Mouse (Mus musculus): ENCODE measurements around the gene Gna13. TPM values are rescaled to one million over a fixed set of nuclear protein-coding genes. Genes with fewer than 3 reads are reported as not detected.
"Not testable (repeated sequence)": the region's sequence is repeated elsewhere in the genome, so short reads cannot be mapped to it uniquely, and the experiment has no call there.

The Gna13 gene
- total and polyA plus RNA-seq, 3 experiments: 51.0 to 102 (median 56.6) TPM

DNA sequence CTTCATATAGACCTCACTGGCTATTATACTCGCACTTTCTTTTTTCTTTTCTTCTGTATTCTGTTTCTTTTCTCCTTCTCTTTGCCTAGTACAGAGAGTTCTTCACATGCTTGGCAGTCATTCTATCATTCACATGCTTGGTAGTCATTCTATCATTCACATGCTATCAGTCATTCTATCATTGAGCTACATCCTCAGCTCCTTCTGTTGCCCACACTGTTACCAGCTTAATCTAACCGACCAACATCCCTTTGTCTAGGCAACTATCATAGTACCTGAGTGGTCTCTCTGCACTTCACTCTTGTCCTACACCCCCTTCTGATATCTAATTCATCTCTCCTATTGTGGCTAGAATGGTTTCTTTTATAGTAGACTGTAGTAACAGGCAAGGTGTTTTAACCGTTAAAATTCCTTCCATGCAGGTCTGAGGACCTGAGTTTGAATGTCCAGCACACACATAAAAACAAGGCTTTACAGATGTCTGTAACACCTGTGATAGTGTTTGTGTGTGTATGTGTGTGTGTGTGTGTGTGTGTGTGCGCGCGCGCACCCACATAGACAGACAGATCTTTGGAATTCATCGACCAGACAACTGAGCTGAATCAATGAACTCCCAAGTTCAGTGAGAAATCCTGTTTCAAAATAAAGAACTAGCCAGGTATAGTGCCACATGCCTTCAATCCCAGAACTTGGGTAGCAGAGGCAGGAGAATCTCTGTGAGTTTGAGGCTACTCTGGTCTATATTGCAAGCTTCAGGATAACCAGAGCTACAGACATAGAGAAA, 23.3 kb upstream of the Gna13 start (continued):
- TF ChIP-seq RAD21 (IDR thresholded peaks at IDR 0.05; ENCODE audit: low read depth, low read length) (no peak), CHD1 (IDR thresholded peaks at IDR 0.05; ENCODE audit: low read depth, low read length) (no peak), MAX (IDR thresholded peaks at IDR 0.05; ENCODE audit: low read length) (peak; percentile 36; the same call in 1 of the 2 replicates), ZKSCAN1 (IDR thresholded peaks at IDR 0.05; ENCODE audit: low read depth, low read length) (no peak), POLR2AphosphoS5 (IDR thresholded peaks at IDR 0.05; ENCODE audit: borderline replicate concordance, low read depth, low read length) (no peak), E2F4 (IDR thresholded peaks at IDR 0.05; ENCODE audit: borderline replicate concordance, low read depth, low read length) (no peak), NELFE (IDR thresholded peaks at IDR 0.05; ENCODE audit: low read depth, low read length) (no peak), TBP (IDR thresholded peaks at IDR 0.05; ENCODE audit: low read depth, low read length) (no peak), CHD2 (IDR thresholded peaks at IDR 0.05; ENCODE audit: low read length) (no peak), POLR2AphosphoS2 (IDR thresholded peaks at IDR 0.05; ENCODE audit: low read length) (no peak), UBTF (IDR thresholded peaks at IDR 0.05; ENCODE audit: borderline replicate concordance, insufficient read depth, low read depth, low read length) (no peak), HCFC1 (IDR thresholded peaks at IDR 0.05; ENCODE audit: low read depth, low read length) (no peak), NRF1 (IDR thresholded peaks at IDR 0.05; ENCODE audit: insufficient read depth, low read depth, low read length, poor library complexity, severe bottlenecking) (no peak), BHLHE40 (IDR thresholded peaks at IDR 0.05; ENCODE audit: borderline replicate concordance, low read depth, low read length) (peak; percentile 73), EP300 (IDR thresholded peaks at IDR 0.05; ENCODE audit: low read depth in 1 of 2, low read length in 2 of 2) (peak; percentile 63 to 67; a peak in 3 of 4 replicates), MXI1 (IDR thresholded peaks at IDR 0.05; ENCODE audit: low read depth, low read length) (peak; percentile 67; the same call in 1 of the 2 replicates)

DNA sequence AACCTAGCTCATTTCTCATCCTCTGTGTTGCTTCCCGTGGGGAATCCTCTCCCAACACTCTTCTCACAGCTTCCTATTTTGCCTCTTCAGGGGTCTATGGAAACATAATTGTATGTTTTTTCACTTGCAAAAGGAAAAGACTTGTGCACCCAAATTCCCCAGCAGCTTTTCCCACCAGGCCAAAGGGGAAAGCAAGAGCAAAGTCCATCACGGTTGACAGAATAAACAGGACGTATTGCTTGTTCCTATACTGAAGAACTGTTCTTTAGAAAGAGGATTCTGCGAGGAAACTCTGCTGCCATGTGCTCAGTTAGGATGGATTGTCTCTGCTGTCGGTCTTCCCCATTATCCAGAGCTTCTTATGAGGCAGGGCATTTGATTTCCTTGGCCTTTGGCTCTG, 22.1 kb upstream of the Gna13 start:
- H3K36me3 ChIP-seq (ENCODE audit: control insufficient read depth in 1 of 2, insufficient read depth in 2 of 2, low read length in 2 of 2): peaks cover 0 to 11% of the 10 kb centered on the region in 2 experiments; a peak in 2 of 4 replicates
- H3K4me1 ChIP-seq (ENCODE audit: control insufficient read depth in 1 of 2, insufficient read depth in 2 of 2, low read length in 2 of 2): peaks cover 5 to 27% of the 10 kb centered on the region in 2 experiments
- no peak for DNase-seq (ENCODE audit: low read depth, low spot score)
- H3K9me3 ChIP-seq (replicated peaks; ENCODE audit: insufficient read depth, low read length): no peaks in the 10 kb centered on the region
- no peaks in the 10 kb centered on the region for H3K79me2 ChIP-seq (ENCODE audit: control insufficient read depth, insufficient read depth, low read length, poor library complexity)
- TF ChIP-seq POLR2AphosphoS2 (IDR thresholded peaks at IDR 0.05; ENCODE audit: low read length) (no peak), UBTF (IDR thresholded peaks at IDR 0.05; ENCODE audit: borderline replicate concordance, insufficient read depth, low read depth, low read length) (no peak), ZKSCAN1 (IDR thresholded peaks at IDR 0.05; ENCODE audit: low read depth, low read length) (no peak), HCFC1 (IDR thresholded peaks at IDR 0.05; ENCODE audit: low read depth, low read length) (no peak), EP300 (IDR thresholded peaks at IDR 0.05; ENCODE audit: low read depth in 1 of 2, low read length in 2 of 2) (no peak), MEF2A (IDR thresholded peaks at IDR 0.05; ENCODE audit: extremely low read depth, insufficient replicate concordance, low read depth, low read length, poor library complexity, severe bottlenecking) (no peak), ZC3H11A (IDR thresholded peaks at IDR 0.05; ENCODE audit: low read depth, low read length) (no peak), ZMIZ1 (IDR thresholded peaks at IDR 0.05; ENCODE audit: low read depth, low read length) (no peak), ELF1 (IDR thresholded peaks at IDR 0.05; ENCODE audit: low read depth, low read length) (no peak), GABPA (IDR thresholded peaks at IDR 0.05; ENCODE audit: low read depth, low read length) (no peak), TBP (IDR thresholded peaks at IDR 0.05; ENCODE audit: low read depth, low read length) (no peak), ZNF384 (IDR thresholded peaks at IDR 0.05; ENCODE audit: low read depth, low read length) (no peak), POLR2A (IDR thresholded peaks at IDR 0.05; ENCODE audit: control insufficient read depth in 1 of 2, insufficient read depth in 1 of 2, low read depth in 1 of 2, low read length in 2 of 2, poor library complexity in 1 of 2) (no peak), MYB (IDR thresholded peaks at IDR 0.05; ENCODE audit: low read depth, low read length) (no peak), SMC3 (IDR thresholded peaks at IDR 0.05; ENCODE audit: low read depth, low read length) (no peak), MAZ (IDR thresholded peaks at IDR 0.05; ENCODE audit: low read depth, low read length) (no peak), JUND (IDR thresholded peaks at IDR 0.05; ENCODE audit: low read depth, low read length) (no peak)
- H3K9ac ChIP-seq (ENCODE audit: control insufficient read depth, low read depth, low read length, poor library complexity, severe bottlenecking): no peak overlapping the region
- no peak overlapping the region for H3K4me3 ChIP-seq (ENCODE audit: control insufficient read depth in 1 of 2, insufficient read depth in 1 of 2, low read depth in 2 of 2, low read length in 2 of 2)
- no peak overlapping the region for H3K27ac ChIP-seq (ENCODE audit: control insufficient read depth, low read depth, low read length)
- H3K27me3 ChIP-seq (ENCODE audit: control insufficient read depth in 1 of 2, insufficient read depth in 2 of 2, low read length in 2 of 2): no peaks in the 10 kb centered on the region

DNA sequence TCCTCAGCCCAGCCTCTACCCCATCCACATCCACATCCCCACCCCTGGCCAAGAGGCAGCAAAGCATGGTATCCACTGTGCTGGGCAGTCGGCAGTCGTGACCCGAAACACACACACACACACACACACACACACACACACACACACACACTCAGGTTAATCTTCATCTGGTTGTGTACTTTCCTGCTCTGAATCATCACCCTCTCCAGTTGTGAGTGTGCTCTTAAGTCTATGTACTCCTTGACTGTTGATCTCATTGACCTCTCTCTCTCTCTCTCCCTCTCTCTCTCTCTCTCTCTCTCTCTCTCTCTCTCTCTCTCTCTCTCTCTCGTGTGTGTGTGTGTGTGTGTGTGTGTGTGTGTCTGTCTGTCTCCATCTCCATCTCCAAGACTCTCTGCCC, 20.0 kb upstream of the Gna13 start:
- not testable (repeated sequence) for H3K79me2 ChIP-seq (ENCODE audit: control insufficient read depth, insufficient read depth, low read length, poor library complexity); H3K36me3 ChIP-seq (ENCODE audit: control insufficient read depth in 1 of 2, insufficient read depth in 2 of 2, low read length in 2 of 2); H3K27me3 ChIP-seq (ENCODE audit: control insufficient read depth in 1 of 2, insufficient read depth in 2 of 2, low read length in 2 of 2); DNase-seq (ENCODE audit: low read depth, low spot score); H3K9ac ChIP-seq (ENCODE audit: control insufficient read depth, low read depth, low read length, poor library complexity, severe bottlenecking); H3K9me3 ChIP-seq (replicated peaks; ENCODE audit: insufficient read depth, low read length); H3K4me3 ChIP-seq (ENCODE audit: control insufficient read depth in 1 of 2, insufficient read depth in 1 of 2, low read depth in 2 of 2, low read length in 2 of 2); H3K27ac ChIP-seq (ENCODE audit: control insufficient read depth, low read depth, low read length)
- peaks cover 10 to 13% of the 10 kb centered on the region in 2 experiments for H3K4me1 ChIP-seq (ENCODE audit: control insufficient read depth in 1 of 2, insufficient read depth in 2 of 2, low read length in 2 of 2)

All from MEL (cell line).